Mouse (Mus musculus) C3H10T1/2 (cell line): ENCODE data around the gene 1810024B03Rik. TPM values are rescaled to one million over a fixed set of nuclear protein-coding genes. Genes with fewer than 3 reads are reported as not detected.

Source experiments
- polyA plus RNA-seq, 2 experiments: library from polyadenylated mRNA; unstranded; fragments of >200 nt; fragmentation: generic; extraction: Trizol; gene quantifications; one replicate each; pipeline ENCODE4 v1.2.1; 2012; ENCODE audit warnings: missing spikeins in 2 of 2

Gene 1810024B03Rik
- polyA plus RNA-seq: 1 to 10 TPM in 1 of 2 experiments, under 1 TPM in 1; 0.53 to 1.9 TPM

DNA sequence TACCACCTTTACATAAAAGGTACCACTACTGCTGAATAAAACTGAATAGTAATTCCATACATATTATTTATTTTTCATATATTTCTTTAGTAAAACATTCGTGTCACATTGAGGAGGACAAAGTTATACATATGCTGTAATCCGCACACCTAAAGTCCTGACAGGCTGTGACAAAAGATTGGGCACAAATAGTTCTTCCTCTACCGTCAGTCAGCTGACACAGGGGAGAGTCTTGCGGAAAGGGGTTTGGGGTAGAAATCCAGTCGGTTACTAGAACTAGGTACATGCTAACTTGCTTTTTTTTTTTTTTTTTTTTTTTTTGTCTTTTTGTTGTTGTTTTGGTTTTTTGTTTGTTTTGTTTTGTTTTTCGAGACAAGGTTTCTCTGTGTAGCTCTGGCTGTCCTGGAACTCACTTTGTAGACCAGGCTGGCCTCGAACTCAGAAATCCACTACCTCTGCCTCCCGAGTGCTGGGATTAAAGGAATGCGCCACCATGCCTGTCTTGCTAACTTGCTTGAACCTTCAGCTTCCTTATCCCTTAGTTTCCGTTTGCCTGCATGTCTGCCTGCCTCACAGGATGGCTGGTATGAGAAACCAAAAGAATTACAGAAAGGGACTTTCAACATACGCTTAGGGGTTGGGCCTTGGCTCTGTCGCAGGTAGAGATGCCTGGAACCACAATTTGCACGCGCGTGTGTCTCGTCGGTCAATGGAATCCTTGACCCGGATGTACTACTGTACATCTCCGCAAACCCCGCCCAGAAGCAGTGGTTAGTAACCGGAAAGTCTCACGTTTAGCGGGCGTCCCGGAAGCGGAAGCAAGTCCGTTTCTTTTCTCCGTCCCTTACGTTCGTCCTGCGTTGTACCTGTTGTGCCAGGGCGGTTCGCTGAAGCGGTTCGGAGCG, at the start of gene 1810024B03Rik, which contains the start of gene Snrnp200:
Gene 1810024B03Rik, minus strand, starts transcription at position 734 of the 905 bp plus-strand sequence.
Gene Snrnp200, plus strand, starts transcription at position 840 of the 905 bp plus-strand sequence.

DNA sequence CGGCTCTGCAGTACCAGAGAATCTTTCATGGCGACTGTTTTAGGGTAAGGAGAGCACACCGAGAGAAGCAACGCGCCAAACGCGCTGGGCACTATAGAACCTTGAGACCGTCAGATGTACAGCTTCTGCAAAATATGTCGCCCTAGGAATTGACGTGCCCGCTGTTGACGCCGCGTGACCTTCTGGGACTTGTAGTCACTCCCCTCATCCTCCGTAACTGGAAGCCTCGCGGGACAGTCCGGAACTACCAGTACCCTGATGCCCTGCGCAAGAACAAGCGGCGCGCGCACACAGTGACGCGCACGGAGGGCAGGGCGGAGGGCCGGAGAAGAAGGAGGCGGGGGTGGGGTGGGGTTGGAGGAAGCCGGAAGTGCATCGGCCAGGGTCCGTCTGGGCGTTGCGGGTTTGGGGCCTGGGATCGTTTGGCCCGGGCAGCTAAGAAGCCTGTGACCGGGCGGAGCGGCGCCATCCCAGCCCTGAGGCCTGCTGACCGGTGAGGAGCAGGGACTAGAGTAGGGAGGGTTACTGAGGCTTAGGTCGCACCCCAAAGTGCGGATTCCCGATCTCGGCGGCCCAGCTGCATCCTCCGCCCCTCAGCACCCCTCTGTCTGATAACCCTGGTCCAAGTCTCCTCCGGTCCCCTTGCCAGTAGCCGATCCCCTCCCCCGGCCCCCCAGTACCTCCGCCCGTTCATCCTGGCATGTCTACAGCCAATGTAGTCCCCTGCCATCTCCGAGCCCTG, 39.7 kb upstream of the 1810024B03Rik start, which contains the start of the genes Ciao1 and Tmem127:
Gene Ciao1, minus strand, starts transcription at position 225 of the 742 bp plus-strand sequence.
Gene Tmem127, plus strand, starts transcription at position 317 of the 742 bp plus-strand sequence.

DNA sequence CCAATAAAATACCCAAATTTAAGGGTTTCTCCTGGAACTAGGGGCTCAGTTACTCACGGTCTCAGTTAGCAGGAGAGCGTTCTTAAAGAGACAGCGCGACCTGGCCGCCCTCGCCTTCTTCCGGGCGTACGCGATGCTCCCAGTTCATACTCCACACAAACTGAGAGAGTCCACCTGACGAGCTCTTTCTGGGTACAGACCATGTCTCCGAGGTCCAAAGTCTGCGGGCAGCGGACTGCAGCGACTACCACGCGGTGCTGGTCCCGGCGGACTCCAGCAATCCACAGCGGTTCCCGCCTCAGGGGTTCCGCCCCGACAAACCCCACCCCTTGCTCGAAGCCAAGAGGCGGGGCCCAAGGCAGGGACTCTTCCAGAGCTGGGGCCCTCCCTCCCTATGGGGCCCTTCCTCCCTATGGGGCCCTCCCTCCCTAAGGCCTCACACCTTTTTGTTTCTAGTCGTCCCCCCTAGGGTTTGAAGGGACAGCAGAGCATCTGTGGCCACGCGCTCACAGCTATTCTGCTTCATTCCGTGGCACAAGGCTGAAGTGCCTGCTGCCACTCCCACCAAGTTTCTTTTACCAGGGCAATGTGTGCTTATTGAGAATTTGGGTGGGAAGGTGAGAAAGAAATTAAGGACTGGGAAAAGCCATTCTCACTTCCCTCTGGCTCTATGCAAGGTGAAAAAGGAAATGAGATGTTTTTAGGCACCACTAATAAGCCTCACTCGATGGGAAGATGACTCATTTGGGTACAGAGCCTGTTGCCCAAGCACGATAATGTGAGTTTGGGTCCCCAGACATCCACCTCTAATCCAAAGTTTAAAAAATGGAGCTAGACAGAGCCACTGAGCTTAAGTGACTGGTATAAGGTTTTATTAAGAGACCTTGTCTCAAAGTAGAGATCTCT, 64.7 kb downstream of the 1810024B03Rik start, which contains the start of gene Itpripl1:
Gene Itpripl1, minus strand, starts transcription at position 285 of the 906 bp plus-strand sequence.

Other genes with a start within 250 kb of the 1810024B03Rik start
- 1 to 10 TPM in 1 of 2 experiments, under 1 TPM in 1; 0.09 to 1.3 TPM for gene Ap4e1, start 199.6 kb downstream of the 1810024B03Rik start, polyA plus RNA-seq
- 10 to 100 TPM; 18.3 to 31.4 TPM for gene Blvra, start 137.6 kb downstream of the 1810024B03Rik start, polyA plus RNA-seq
- 10 to 100 TPM in 1 of 2 experiments, 1 to 10 TPM in 1; 9.4 to 24.3 TPM for gene Ncaph, start 74.3 kb downstream of the 1810024B03Rik start, polyA plus RNA-seq
- gene Itpripl1, start 64.8 kb downstream of the 1810024B03Rik start, polyA plus RNA-seq: 1 to 10 TPM; 1.1 to 1.2 TPM
- gene Snrnp200, start 106 bp upstream of the 1810024B03Rik start, polyA plus RNA-seq: 10 to 100 TPM; 15.7 to 46.6 TPM
- 10 to 100 TPM; 23.8 to 42.1 TPM for gene Ciao1, start 39.5 kb upstream of the 1810024B03Rik start, polyA plus RNA-seq
- 10 to 100 TPM in 1 of 2 experiments, 1 to 10 TPM in 1; 7.5 to 36.2 TPM for gene Tmem127, start 39.6 kb upstream of the 1810024B03Rik start, polyA plus RNA-seq
- gene Stard7, start 61.9 kb upstream of the 1810024B03Rik start, polyA plus RNA-seq: 10 to 100 TPM in 1 of 2 experiments, 1 to 10 TPM in 1; 6.1 to 17.6 TPM
- gene Dusp2, start 127.9 kb upstream of the 1810024B03Rik start, polyA plus RNA-seq: 1 to 10 TPM; 3.2 to 7.4 TPM
- under 1 TPM in 1 of 2 experiments, not detected in 1; 0.01 TPM for gene Astl, start 130.4 kb upstream of the 1810024B03Rik start, polyA plus RNA-seq
- under 1 TPM in 1 of 2 experiments, not detected in 1; 0.01 TPM for gene Adra2b, start 154.9 kb upstream of the 1810024B03Rik start, polyA plus RNA-seq
- under 1 TPM in 1 of 2 experiments, not detected in 1; 0.02 TPM for gene Gpat2, start 216.9 kb upstream of the 1810024B03Rik start, polyA plus RNA-seq
- under 1 TPM; 0.57 to 0.73 TPM for gene Fahd2a, start 236.3 kb upstream of the 1810024B03Rik start, polyA plus RNA-seq